Mouse (Mus musculus) kidney, adult 2 months (tissue): ENCODE measurements around the gene Clic1.

Source experiments
- CTCF ChIP-seq: fragments of 200-500 bp; conservative IDR thresholded peaks from 2 replicates; pipeline ENCODE4 v1.5.1; 2011; ENCODE audit warnings: low read depth, mild to moderate bottlenecking, control low read depth, low read length, moderate library complexity, mixed read lengths; ENCODE audit not compliant: insufficient read depth, insufficient read length
- POLR2A ChIP-seq: fragments of 200-500 bp; IDR thresholded peaks from one replicate; pipeline ENCODE4 v1.6.1; 2011; ENCODE audit warnings: low read depth, low read length, control low read depth

DNA sequence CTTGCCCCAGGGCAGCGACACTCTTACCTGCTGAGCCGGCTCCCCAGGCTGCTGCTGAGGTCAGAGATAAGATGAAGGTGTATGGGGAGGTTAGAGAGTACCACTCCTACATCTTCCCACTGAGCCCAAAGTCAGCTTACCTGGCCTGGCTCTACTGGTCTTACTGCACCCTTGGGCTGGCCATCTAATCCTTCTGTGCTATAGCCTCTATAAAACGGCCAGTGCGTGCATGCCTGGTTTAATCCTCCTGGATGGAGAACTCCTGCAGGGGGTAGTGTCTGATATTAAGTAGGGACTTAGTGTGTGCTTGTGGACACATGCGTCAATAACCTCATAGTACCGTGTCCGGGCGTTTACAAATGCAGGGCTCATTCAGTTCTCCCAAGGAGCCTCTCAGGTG, 29.2 kb upstream of the Clic1 start:
- TF ChIP-seq CTCF (no peak), POLR2A (no peak)
